Mouse (Mus musculus) c-Kit-positive CD71-negative TER-119-negative erythroid progenitor cells, embryonic 14.5 days (primary cell): ENCODE data around the gene Cyb561.

Source experiments
- DNase-seq: peaks from one replicate; pipeline ENCODE4 v3.0.0-alpha.2; 2013; ENCODE audit warnings: low read depth

The Cyb561 gene

DNA sequence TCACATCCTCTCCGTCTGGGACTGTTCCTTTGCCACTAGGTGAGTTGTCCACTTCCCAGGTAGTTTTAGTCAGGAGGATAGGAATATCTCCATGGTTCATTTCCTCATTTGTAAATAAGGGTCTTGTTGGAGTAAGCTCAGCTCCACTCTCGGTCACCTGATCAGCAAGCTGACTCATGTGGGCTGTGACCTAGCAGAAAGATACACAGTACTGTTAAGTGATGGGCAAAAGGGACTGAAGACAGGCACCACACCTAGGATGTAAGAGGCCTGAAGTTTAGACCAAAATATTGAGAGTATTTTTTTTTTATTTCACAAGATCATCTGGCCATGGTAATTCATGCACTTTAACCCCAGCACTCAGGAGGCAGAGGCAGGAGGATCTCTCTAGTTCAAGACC is 32.3 kb downstream of the Cyb561 start:
- no peak for DNase-seq

DNA sequence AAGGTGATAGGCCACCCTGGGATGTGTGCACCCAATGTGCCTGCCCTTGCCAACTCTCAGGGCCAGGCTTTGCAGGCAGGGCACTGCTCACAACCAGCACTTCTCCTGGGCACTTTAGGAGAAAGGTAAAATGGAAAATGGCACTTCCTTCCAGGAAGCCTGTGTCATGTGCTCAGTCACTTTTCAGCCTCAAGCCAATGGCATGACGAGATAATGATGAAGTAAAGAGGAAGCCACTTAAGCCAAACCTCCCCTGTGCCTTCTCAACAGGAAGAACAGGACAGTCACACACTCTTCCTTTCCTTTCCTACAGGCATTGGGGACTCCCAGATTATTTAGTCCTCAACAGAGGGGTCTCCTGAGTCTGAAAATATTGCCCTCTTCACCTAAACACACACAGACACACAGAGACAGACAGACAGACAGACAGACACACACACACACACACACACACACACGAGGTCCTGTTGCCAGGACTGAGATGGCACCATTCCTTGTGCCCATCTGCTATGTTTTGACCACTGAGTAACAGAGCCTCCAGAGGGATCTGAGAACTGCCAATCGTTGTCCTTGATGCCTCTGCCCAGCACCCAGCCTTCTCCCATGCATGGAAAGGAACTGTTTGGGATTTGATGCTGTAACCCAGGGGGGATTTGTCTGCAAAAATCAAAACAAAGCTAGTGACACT is 32.9 kb downstream of the Cyb561 start:
- no peak for DNase-seq

DNA sequence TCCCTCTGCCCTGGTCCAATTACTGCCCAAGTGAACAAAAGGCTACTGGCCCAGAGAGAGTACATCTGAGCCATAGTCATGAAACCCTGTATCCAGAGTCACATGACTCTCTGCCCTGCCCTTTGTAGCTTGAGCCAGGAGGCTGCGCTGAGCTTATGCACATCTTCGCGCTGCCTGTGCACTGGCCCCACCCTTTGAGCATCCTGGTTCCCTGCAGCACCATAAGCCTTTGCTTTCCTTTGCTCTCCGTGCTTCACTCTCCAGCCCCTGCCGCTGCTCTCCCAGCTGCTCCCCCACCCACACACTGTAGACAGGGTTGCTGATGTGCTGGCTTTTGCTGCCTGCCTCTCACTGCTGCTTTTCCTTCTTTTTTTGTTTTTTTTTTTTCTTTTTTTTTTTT is 39.6 kb downstream of the Cyb561 start:
- no peak for DNase-seq

DNA sequence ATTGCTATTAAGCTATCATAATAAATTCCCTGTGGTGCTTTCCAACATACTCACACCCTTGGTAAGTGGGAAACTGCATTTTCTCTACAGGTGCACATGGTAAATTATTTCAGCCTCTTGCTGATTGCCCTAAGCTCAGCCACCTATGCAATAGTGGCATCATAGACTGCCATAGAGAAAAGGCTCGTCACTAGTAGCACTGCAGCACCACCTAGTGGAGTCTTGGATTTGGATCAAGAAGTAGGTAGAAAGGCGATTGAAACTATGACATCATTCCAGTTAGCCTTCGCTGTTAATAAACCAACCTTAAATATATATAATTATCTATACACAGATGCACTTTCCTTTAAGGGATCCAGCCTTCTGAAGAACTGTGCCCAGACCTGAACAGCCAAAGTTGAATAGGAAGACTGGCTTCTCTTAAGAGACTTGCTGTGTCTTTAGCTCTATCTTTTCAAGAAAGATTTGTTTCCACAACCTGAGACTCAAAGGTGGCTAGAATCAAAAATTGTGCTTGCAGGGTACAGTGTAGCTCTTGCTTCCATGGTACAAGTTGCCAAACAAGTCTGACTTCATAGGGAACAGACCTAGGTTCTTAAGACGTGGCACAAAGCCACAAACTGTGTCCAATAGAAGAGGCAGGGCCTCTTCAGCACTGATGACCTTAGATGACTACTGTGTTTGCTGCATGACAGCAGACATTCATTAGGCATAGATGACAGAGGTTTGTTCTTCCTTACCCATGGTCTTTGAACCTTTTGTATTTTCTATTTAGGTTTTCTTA is 41.4 kb downstream of the Cyb561 start:
- peak; percentile 81 for DNase-seq

DNA sequence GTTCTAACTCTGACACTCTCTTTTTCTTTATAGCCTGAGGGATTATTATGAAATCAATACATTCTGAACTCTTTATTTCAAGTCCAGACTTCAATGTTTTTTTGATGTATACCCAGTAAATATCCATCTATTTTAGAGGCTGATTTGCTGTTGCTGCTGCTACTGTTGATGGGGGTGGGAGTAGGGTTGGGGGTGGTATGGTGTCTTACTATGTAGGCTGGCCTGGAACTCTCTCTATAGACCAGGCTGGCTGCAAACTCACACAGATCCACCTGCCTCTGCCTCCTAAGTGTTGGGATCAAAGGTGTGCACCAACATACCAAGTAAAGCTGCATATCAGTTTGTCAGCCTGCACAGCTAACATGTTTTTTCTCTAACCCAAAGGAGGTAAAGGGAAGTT is 42.0 kb downstream of the Cyb561 start:
- no peak for DNase-seq

DNA sequence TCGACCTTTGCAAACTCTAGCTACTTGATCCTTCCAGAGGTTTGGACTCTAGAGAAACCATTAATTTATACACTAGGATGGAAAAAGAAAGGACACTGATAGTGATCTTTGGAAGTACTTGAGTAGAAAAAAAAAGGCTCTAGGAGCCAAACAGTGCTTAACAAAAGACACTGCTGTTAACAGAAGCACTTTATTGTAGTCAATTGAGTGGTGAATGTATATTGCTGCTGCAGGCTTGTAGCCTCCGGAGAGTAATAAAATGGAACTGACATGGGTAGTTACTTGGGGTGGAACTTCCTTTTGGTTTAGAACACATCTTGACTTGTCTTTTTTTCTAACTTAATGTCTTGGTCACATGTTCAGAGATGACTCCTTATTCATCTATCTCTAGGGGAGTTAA is 43.5 kb downstream of the Cyb561 start:
- DNase-seq: no peak

DNA sequence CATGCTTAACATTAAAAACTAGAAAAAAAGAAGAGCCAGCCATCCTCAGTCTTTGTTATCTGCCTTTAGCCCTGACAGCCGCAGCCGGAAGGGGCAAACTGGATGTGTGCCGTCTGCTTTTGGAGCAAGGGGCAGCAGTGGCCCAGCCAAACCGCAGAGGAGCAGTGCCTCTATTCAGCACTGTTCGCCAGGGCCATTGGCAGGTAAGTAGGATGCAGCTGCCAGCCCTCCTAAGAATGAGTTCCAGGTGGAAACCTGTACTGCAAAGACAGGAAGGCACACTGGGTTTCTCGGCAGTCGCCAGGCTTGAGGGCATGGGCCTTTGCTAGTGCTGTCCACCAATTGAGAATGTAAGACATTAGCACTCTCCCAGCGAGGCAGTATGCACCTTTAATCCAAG is 44.2 kb downstream of the Cyb561 start:
- DNase-seq: no peak

DNA sequence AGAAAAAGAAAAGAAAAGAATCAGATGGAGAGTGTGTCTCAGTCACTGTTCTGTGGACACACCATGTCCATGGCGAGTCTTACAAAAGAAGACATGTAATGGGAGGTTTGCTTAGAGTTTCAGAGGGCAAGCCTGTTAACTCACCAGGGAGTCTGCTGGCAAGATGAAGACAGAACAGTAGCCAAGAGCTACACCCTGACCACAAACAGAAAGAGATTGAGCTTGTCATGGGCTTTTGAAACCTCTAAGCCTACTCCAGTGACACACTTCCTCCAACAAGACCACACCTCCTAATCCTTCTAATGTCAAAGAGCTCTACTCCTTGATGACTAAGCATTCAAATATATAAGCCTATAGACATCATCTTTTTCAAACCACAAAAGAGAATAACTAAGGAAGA is 45.8 kb downstream of the Cyb561 start:
- DNase-seq: no peak

DNA sequence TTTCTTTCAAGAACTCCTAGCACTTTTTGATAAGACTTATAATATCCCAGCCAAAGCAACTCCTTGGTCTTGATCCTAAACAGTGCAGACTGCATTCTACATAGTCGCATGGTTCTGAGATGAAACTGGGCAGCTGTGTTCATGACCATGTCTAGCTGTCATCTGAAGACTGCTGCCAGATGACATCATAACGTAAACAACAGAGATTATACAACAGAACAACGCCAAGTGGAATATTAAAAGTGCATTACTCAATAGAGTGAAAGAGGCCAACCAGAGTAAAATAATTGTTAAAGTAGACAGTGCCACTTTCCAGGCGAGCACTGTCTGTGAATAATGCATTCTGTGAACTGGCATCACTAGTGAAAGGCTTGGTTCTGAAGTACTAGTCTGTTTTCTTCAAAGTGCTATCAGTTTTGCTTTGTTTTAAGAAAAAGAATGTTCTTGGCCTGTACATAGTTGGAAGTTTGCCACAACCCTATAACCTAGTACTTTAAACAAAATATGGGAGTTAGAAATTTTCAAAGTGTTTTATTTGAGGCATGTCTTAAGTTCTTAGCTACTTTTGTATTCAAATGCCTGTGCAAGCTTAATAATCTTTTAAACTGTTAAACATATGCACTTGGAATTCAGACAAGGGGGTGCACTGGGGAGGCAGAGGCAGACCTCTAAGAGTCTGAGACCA is 47.5 kb downstream of the Cyb561 start:
- DNase-seq: no peak

DNA sequence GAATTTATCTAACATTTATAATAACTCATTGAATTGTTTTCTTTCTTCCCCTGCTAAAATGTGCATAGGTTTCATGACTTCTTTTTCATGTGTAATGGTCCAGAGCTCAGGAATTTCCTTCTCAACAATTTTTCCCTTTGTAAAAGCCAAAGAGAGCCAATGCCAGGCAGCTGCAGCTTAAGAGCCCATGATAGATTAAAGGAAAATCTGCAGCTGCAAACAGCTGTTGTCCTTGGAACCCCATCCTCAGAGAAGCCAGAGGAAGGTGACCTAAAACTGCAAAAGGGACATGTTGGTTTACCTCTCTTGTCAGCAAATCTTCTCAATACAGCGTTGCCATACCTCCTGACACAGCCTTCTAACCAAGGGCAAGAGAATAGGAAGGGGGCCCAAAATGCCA is 50.2 kb downstream of the Cyb561 start:
- DNase-seq: no peak

DNA sequence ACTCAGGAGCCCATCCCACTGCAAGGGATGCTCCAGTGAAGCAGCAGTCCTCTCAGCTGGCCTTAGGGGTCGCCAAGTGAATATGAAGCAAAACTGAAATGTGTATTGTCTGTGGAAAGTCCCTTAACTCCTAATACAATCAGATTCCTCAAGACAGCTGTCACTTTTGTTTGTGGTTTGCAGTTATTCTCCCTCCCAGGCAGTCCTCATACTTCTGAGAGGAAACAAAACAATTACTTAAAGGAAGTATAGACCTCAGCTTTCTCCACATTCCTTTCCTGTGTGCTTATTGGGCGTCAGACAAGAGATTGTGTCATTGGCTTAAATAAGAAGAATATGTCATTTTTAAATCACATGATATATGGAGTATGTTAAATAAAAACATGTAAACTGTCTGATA is 51.6 kb downstream of the Cyb561 start:
- peak; percentile 19 for DNase-seq

DNA sequence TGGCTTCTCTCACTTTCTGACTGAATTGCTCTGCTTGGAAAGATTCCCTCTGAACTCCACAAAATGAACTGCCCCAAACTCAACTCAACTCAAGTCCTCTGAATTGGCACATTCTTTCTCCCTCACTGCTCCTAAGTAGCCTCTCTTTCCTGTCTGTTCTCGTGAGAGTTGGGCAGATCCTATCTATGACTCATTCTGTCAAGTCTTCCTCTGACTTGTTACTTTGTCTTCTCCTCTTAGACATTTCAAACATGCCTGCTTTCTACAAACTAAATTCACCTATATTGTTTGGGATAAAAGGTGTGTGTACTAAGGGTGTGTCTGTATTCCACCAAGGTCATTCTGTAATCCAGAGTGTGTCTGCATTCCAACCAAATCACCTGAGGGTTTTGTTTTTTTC is 54.0 kb downstream of the Cyb561 start:
- DNase-seq: no peak

DNA sequence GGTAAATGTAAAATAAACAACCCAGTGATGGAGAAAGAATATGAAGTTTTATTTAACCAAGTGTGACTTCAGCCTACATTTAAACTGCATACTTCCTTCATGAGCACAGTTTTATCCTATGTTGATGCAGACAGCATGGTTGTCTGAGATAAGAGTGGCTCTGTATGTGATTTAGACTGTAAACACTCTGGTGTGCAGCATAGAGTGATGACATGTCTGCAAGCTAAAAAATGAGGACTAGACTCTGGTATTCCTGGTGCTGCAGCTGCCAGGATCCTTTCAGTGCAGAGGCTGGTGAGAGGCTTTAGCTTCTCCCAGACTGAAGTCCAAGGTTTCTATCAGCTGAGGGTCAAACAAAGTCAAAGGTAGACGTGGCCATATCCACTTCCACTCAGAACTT is 65.9 kb downstream of the Cyb561 start:
- no peak for DNase-seq

DNA sequence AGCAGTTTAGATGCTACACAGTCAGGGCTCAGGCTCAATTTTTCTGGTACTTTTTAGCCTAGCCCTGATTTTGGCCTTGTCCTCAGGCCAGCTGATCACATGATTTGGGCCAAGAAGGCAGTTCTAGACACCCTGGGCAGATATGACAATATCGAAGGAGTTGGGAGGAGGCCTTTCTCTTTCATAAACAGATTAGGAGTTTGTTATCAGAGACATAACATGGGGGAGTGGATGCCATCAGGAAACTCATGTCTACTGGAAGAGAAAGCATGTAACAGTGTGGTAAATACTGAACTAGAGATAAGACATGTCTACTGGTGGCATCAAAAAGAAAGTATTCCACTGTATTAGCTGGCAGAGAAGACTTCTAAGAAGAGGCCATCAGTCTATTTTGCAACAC is 67.6 kb downstream of the Cyb561 start:
- no peak for DNase-seq
